Mouse (Mus musculus): ENCODE data around the gene Abcc8.

Gene Abcc8

DNA sequence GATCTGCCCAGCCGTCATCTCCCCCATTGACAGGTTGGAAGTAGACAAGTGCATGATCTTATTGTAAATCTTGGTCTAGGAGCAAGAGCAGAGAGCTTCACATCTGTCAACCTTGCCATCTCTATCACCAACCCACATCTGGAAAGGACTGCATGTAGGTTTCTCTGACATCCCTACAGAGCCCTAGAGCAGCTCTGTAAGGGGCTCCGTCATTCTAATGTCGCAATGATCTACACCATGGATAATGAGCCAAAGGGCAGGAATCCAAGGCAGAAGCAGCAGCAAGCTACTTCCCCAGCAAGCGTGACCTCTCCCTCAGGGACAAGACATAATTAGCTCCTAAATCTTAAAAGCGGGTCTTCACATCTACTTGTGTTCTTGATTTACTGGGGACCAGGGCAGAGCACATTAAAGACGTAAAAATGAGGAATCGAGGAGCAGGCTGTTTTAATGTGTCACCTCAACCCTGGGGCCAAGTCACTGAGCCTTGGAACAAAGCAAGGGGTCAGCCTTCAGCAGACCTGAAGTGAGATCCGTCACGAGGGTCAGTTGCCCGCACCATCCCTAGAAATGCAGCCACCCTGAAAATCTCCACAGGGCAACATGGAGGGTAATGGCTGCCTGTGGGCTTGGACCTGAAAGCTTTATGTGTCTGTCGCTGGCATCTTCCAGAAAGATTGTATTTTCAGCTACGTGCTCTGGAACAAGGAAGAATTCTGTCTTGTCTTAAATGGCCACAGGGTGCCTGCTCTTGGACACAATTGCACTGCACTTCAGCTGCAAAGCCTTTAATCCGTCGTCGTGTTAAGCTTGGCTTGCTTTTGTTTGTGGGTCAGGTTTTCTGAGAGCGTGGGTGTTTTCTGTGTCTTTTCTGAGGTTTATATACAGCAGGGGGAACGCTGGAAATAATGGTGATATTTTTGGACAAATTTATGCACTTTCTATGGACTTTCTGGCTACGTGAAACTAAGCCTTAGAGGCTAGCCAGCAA is 25.0 kb downstream of the Abcc8 start:
- no peak for DNase-seq

- no peak for DNase-seq
Observed at GRCm38 (mm10) chr7:46152819-46153351, 26.9 kb downstream of the Abcc8 start.

- no peak for DNase-seq
Observed at GRCm38 (mm10) chr7:46147417-46147816, 32.4 kb downstream of the Abcc8 start.

DNA sequence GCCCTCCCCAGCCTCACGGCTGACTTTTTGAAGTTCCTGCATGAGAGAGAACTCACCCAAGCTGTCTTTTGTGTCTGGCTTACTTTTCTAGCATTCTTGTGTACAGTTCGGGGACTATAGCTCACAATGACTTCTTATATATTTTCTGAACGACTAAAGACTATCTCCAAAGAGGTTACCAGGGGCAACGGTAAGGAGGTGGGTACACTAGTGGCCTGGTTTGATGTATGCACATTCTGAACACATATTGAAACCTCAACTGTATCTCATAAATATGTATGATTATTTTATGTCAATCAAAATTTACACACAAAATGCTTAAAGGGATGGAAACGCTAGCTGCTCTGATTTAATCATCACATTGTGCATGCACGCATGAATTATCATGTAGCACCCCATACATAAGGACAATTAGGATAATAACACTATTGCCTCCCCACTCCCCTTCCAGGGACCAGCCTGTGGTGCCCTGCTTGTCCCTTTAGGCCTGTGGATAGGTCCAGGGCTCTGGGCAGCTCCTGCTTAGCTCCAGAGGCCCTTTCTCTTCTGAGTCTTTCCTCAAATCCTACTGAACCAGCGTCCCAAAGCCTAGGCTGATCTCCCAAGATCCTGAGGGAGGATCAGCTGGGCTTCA is 33.0 kb downstream of the Abcc8 start:
- no peak for DNase-seq

GRCm38 (mm10) chr7:46144061-46144460 is 35.8 kb downstream of the Abcc8 start:
- DNase-seq = no peak

DNA sequence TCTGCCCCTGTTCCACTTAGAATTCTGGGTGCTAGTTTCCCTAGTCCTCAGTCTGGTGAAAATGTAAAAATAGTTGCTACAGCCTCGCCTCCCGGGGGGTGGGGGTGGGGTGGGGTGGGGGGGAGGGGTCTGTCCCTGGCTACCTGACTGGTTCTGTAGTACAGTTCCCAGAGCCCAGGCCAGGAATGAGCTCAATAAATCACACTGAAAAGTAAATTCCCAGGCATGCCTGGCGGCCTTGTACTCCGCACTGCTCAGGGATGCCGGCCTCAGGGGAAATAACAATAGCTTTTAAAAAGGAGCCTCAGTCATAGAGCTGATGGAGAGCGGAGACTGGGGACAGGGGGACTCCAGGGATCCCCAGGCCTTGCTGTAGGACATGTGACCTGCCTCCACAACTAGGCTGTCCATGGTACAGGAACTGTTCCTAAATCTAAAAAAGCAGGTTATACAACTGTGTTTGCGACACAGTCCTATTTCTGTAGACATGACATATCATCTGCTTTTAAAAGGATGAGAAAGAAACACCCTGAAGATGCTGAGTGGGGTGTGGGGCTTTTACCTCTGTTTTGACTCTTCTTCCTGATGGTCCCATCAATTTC is 41.4 kb downstream of the Abcc8 start:
- no peak for DNase-seq

DNA sequence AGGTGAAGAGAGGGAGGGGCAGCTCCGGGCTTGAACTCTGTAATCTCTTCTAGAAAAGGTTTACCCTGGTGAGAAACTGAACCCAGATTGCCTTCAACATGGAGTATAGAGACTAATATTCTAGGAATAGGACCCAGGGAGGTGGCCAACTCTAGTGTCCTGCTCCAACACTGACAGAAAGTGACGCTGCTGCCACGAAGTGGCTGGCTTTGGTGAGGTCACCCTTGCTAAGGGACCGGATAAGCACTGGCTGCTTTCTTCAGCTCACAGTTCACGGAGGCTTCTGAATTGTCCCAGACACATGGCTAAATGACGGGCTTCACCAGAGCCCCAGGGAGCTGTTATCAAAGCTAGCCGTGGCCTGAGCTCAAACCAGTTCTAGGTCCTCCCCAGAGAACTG is 46.0 kb downstream of the Abcc8 start:
- no peak for DNase-seq

- DNase-seq = no peak
Observed at GRCm38 (mm10) chr7:46132229-46132628, 47.6 kb downstream of the Abcc8 start.

GRCm38 (mm10) chr7:46131806-46132205 is 48.0 kb downstream of the Abcc8 start:
- no peak for DNase-seq

GRCm38 (mm10) chr7:46131266-46131665 is 48.6 kb downstream of the Abcc8 start:
- DNase-seq = no peak

GRCm38 (mm10) chr7:46130723-46131122 is 49.1 kb downstream of the Abcc8 start:
- no peak for DNase-seq

DNA sequence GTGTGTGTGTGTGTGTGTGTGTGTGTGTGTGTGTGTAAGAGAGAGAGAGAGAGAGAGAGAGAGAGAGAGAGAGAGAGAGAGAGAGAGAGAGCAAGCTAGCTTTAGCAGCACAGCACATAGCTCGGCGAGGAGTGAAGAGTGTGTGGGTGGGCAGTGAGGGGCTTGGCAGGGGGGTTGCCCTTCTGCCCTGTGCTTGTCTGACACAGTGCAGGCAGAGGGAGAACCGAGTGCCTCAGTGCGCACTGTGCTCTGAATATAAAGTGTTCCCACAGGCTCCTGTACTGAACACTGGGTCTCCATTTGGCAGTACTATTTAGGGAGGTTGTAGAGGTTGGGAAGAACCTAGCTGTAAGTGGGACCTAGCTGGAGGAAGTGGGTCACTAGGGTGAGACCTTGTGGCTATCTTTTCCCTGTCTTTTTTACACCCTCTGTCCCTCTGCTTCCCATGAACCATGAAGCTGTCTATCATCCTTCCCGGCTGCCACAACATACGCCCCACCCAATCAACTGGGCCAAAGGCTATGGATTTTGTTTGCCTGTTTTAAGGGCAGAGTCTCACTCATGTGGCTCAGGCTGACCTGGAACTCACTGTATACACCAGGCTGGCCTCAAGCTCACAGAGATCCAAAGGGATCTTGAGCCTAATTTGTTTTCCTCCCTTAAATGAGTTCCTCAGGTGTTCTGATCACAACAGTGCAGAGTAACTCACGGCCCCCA is 50.2 kb downstream of the Abcc8 start:
- no peak for DNase-seq

DNA sequence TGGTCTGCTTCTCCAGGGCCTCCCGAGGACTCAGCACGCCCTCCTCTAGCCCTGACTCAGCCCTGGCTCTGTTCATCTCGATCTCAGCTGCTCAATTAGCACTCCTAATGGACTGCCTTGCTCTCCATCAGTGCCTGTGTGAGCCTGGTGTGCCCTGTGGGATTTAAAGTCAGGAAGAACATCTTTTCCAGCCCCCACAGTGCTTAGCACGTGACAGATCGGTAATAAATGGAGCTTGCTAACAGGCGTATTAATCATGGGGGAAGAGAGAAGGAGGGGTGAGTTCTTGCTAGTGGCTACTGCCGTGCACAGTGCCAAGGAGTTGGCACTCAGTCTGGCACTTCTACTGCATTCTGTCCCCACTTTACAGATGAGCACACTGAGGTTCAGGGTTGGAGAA is 51.6 kb downstream of the Abcc8 start:
- no peak for DNase-seq

GRCm38 (mm10) chr7:46125340-46125739 is 54.5 kb downstream of the Abcc8 start:
- no peak for DNase-seq

DNA sequence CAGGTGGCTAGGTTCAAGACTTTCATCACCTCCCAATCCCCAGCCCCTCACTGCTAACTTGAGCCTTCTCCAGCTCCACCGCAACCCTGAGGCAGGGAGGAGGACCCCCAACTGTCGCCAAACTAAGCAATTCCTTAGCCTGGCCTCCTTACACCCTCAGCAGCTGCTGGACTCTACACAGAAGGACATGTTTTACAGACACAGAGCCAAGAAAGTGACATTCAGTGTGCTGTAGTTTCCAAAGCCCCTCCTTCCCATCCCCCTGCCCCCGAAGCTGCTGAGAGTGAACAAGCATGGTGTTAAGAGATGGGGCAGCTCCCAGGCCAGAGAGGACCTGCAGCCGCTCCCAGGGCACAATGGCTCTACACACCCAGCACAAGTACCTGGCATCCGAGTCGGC is 55.4 kb downstream of the Abcc8 start:
- DNase-seq = no peak

DNA sequence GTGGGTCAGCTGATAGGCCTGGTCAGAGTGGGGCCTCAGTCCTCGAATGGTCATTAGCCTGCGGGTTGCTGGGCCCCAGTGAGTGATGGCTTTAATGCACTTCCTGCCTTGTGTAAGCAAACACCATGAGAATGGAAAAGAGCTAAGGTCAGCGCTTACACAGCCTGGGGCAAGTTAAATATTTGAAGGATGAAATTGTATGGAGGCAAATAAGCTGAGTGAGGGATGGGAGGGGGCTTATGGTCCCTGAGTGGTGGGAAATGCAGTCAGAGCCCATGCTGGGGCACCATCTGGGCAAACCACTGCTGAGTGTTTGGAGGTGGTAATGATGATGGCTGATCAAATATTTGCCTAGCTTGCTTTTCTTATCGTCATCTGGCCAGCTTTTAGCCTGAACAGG is 56.9 kb downstream of the Abcc8 start:
- no peak for DNase-seq

DNA sequence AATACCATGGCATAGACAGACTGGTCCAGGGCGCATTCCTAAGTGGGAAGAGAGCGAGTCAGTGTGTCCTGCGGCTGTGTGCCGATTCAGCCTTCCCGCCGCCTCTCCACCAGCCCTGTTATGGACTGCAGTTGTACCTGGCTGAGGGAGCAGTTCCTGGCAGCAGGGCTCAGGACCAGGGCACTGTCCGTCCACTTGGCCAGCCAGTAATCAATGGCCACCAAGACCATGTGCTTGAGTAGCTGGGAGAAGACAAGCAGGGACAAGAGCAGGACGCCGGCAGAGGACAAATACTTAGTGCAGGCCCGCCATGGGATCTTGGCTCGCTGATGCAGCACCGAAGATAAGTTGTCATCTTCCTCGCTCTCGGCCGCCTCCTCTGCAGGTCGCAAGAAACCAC is 62.8 kb downstream of the Abcc8 start:
- DNase-seq = no peak

- DNase-seq = no peak
Observed at GRCm38 (mm10) chr7:46116118-46116581, 63.7 kb downstream of the Abcc8 start.

DNA sequence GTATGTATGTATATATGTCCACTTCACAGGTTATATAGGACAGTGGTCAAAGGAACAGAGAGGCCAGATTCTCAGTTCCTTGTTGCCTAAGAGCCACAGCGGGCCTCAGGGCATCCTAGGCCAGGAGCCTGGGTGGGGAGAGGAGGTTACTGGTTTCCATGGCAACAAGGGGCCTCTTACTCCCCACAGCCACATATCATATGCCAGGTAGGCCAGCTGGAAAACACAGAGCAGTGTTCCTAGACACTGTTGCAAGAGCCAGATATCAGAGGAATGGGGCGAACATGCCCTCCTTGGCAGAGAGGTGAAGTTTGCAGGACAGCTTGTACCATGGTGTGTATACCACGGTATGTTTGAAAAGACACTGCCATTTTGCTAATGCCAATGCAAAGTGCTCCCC is 66.4 kb downstream of the Abcc8 start:
- no peak for DNase-seq

- no peak for DNase-seq
Observed at GRCm38 (mm10) chr7:46111938-46112337, 67.9 kb downstream of the Abcc8 start.

GRCm38 (mm10) chr7:46111212-46111817 is 68.5 kb downstream of the Abcc8 start:
- DNase-seq = no peak

GRCm38 (mm10) chr7:46110079-46110478 is 69.8 kb downstream of the Abcc8 start:
- DNase-seq = no peak
